Mouse (Mus musculus): ENCODE measurements around the gene Gm10160. TPM values are rescaled to one million over a fixed set of nuclear protein-coding genes. Genes with fewer than 3 reads are reported as not detected.

Gene Gm10160
- polyA plus RNA-seq, 1 experiment from 2014 or later = not detected

DNA sequence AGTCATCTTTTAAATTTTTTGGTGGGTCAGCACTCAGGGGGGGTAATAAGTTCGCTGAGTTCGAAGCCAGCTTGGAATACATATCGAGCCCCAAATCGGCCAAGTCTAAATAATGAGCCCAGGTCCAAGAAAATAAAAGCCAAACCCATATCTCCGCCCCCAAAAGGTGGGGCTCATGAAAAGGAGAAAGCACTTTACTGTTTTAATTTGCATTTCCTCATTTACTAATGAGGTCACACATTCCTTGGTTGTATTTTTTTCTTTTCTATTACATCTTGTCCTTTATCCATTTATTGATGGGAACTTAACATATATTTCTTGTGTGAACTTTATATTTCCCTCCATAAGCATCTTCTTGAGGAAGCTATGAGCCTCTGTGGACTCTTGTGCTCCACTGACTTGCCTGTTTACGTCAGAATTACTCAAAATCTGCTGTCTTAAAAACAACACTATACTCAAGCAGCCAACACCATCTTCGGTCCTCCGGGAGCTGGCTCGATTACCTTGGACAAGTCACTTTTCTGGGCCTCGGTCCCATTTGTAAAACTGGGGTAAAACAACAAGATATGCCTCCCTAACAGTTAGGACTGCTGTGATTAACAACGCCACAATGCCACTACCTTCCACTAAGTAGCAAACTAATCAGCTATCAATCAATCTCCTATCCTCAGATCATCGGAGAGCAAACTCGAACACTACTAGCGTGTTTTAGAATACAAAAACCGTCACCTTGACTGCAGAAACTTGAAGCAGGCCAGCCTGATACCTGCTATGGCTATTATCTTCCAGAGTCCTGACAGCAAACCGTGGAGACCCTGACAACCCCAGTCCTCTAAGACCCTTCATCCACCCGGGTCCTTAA is 27.6 kb downstream of the Gm10160 start:
- no peak for ATAC-seq (ENCODE audit: insufficient read depth, low FRiP score)
- H3K27me3 ChIP-seq (ENCODE audit: control insufficient read depth, insufficient read depth, low read length) = no peaks in the 10 kb centered on the region
- H3K4me3 ChIP-seq (replicated peaks; ENCODE audit: low read length) = peak overlapping the region; percentile 71
- H3K27ac ChIP-seq (ENCODE audit: low read length) = peak overlapping the region; percentile 90; the same call in 1 of the 2 replicates
- no peaks in the 10 kb centered on the region for H3K36me3 ChIP-seq (ENCODE audit: control insufficient read depth, insufficient read depth, low read length)
- peaks cover 25% of the 10 kb centered on the region for H3K4me1 ChIP-seq (ENCODE audit: control insufficient read depth, insufficient read depth, low read length)
- peak overlapping the region; percentile 85 for H3K9ac ChIP-seq (ENCODE audit: low read length)
- no peaks in the 10 kb centered on the region for H3K9me3 ChIP-seq (replicated peaks; ENCODE audit: control insufficient read depth, low read length)
- H3K4me2 ChIP-seq (ENCODE audit: low read depth, low read length) = peak overlapping the region; percentile 94
- 21% methylated on average over 17 of the region's 17 CpGs for WGBS

GRCm38 (mm10) chr7:81825381-81825780 is 30.2 kb downstream of the Gm10160 start:
- no peak overlapping the region for H3K9ac ChIP-seq (ENCODE audit: low read length)
- H3K4me2 ChIP-seq (ENCODE audit: low read depth, low read length) = peak overlapping the region; percentile 45; the same call in 1 of the 2 replicates
- 12% methylated on average over 3 of the region's 3 CpGs for WGBS
- no peaks in the 10 kb centered on the region for H3K36me3 ChIP-seq (ENCODE audit: control insufficient read depth, insufficient read depth, low read length)
- no peak for ATAC-seq (ENCODE audit: insufficient read depth, low FRiP score)
- H3K4me3 ChIP-seq (replicated peaks; ENCODE audit: low read length) = no peak overlapping the region
- no peaks in the 10 kb centered on the region for H3K9me3 ChIP-seq (replicated peaks; ENCODE audit: control insufficient read depth, low read length)
- no peak overlapping the region for H3K27ac ChIP-seq (ENCODE audit: low read length)
- H3K4me1 ChIP-seq (ENCODE audit: control insufficient read depth, insufficient read depth, low read length) = peaks cover 25% of the 10 kb centered on the region
- no peaks in the 10 kb centered on the region for H3K27me3 ChIP-seq (ENCODE audit: control insufficient read depth, insufficient read depth, low read length)

DNA sequence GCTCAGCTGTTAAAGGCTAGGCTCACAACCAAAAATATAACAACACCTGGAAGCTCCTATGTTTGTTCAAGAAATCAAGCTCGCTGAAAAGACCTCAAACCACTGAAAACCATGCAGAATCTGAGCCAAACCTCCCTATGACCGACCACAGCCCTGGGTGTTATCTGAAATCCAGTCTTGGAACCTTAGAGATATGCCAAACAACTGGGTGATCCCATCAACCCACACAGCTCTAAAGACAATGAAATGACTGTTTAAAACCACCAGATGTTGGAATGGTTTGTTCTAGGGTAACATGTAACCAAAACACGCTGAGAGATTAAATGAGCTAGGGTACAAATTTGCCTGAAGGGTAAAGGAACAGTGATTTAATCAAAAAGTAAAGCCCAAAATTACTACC is 30.7 kb downstream of the Gm10160 start:
- Histone ChIP-seq H3K27me3 (ENCODE audit: control insufficient read depth, insufficient read depth, low read length) (no peaks in the 10 kb centered on the region), H3K27ac (ENCODE audit: low read length) (no peak overlapping the region), H3K4me2 (ENCODE audit: low read depth, low read length) (peak overlapping the region; percentile 45; the same call in 1 of the 2 replicates), H3K36me3 (ENCODE audit: control insufficient read depth, insufficient read depth, low read length) (no peaks in the 10 kb centered on the region), H3K9ac (ENCODE audit: low read length) (no peak overlapping the region), H3K9me3 (replicated peaks; ENCODE audit: control insufficient read depth, low read length) (no peaks in the 10 kb centered on the region), H3K4me1 (ENCODE audit: control insufficient read depth, insufficient read depth, low read length) (peaks cover 25% of the 10 kb centered on the region), H3K4me3 (replicated peaks; ENCODE audit: low read length) (no peak overlapping the region)
- no peak for ATAC-seq (ENCODE audit: insufficient read depth, low FRiP score)
- WGBS = 52% methylated on average over 3 of the region's 3 CpGs

DNA sequence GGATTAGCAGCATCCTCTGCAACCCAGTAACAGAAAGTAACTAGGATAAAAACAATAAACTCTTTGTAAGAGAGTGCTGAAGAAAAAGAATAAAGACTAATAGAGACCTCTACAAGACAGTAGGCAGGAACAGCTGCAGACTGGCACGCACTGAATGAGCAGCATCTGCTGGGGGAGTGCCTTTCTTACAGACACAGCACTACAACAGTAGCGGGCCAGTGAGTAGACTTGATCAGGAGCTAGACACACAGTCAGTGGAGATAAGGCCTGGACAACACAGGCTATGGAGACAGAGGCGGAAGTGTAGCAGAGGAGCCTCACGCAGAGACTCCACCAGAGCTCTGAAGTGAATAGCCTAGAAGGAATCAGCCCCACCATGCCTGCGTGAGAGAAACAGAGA is 49.5 kb downstream of the Gm10160 start:
- Histone ChIP-seq H3K27me3 (ENCODE audit: control insufficient read depth, insufficient read depth, low read length) (no peaks in the 10 kb centered on the region), H3K4me3 (replicated peaks; ENCODE audit: low read length) (no peak overlapping the region), H3K9me3 (replicated peaks; ENCODE audit: control insufficient read depth, low read length) (no peaks in the 10 kb centered on the region), H3K9ac (ENCODE audit: low read length) (no peak overlapping the region), H3K27ac (ENCODE audit: low read length) (no peak overlapping the region), H3K4me1 (ENCODE audit: control insufficient read depth, insufficient read depth, low read length) (no peaks in the 10 kb centered on the region), H3K4me2 (ENCODE audit: low read depth, low read length) (no peak overlapping the region), H3K36me3 (ENCODE audit: control insufficient read depth, insufficient read depth, low read length) (no peaks in the 10 kb centered on the region; the same call in 1 of the 2 replicates)
- no peak for ATAC-seq (ENCODE audit: insufficient read depth, low FRiP score)
- 80% methylated on average over 5 of the region's 5 CpGs for WGBS

Other genes starting within 250 kb of the Gm10160 start
- gene Homer2, start 148.3 kb downstream of the Gm10160 start, polyA plus RNA-seq (2015; fragmentation: Nextera tagmentation; extraction: Ambion mirVana) = 33.3 and 35.9 TPM in 2 replicates
- gene Ramac, start 92.9 kb downstream of the Gm10160 start, polyA plus RNA-seq (2015; fragmentation: Nextera tagmentation; extraction: Ambion mirVana) = 134 and 136 TPM in 2 replicates
- gene 3110040N11Rik, start 66.3 kb downstream of the Gm10160 start, polyA plus RNA-seq (2015; fragmentation: Nextera tagmentation; extraction: Ambion mirVana) = 50.9 and 55.5 TPM in 2 replicates
- 33.6 and 41.2 TPM in 2 replicates for gene Btbd1, start 26.4 kb downstream of the Gm10160 start, polyA plus RNA-seq (2015; fragmentation: Nextera tagmentation; extraction: Ambion mirVana)
- 9.1 and 15.2 TPM in 2 replicates for gene Tm6sf1, start 3.2 kb upstream of the Gm10160 start, polyA plus RNA-seq (2015; fragmentation: Nextera tagmentation; extraction: Ambion mirVana)
- 6.9 and 8.9 TPM in 2 replicates for gene Hdgfl3, start 78.7 kb upstream of the Gm10160 start, polyA plus RNA-seq (2015; fragmentation: Nextera tagmentation; extraction: Ambion mirVana)
- gene Bnc1, start 136.5 kb upstream of the Gm10160 start, polyA plus RNA-seq (2015; fragmentation: Nextera tagmentation; extraction: Ambion mirVana) = 2.8 and 3.2 TPM in 2 replicates

Measured in stomach, embryonic 16.5 days (tissue).